Mouse (Mus musculus) ES-E14 (cell line): Measurements from ENCODE around the gene Atf3. TPM values are rescaled to one million over a fixed set of nuclear protein-coding genes. Genes with fewer than 3 reads are reported as not detected.

Experiments
- DNase-seq: peaks from one replicate; pipeline ENCODE4 v3.0.0-alpha.2; 2013; ENCODE audit warnings: low read depth, low spot score
- H3K27ac ChIP-seq: 2 replicates; pipeline ENCODE4 v1.5.1; 2012; ENCODE audit warnings: low read depth, mild to moderate bottlenecking, low read length, moderate library complexity, mixed read lengths; ENCODE audit not compliant: poor library complexity, insufficient read depth, severe bottlenecking
- H3K36me3 ChIP-seq: 2 replicates; pipeline ENCODE4 v1.6.1; 2012; ENCODE audit warnings: mild to moderate bottlenecking, low read length, moderate library complexity, mixed read lengths; ENCODE audit not compliant: control insufficient read depth, poor library complexity, insufficient read depth, severe bottlenecking
- H3K4me1 ChIP-seq, 2 experiments: fragments of 150-350 bp in 1 of 2; sonication (generic) in 1 of 2; 2 replicates each; pipeline ENCODE4 v1.6.1; 2012; ENCODE audit warnings: low read length in 2 of 2, mild to moderate bottlenecking in 1 of 2, mixed read lengths in 1 of 2; ENCODE audit not compliant: control insufficient read depth in 2 of 2, insufficient read depth in 2 of 2, poor library complexity in 1 of 2
- H3K4me3 ChIP-seq, 2 experiments: fragments of 150-350 bp in 1 of 2; sonication (generic) in 1 of 2; 2 replicates each; pipeline ENCODE4 v1.5.1; 2012; ENCODE audit warnings: low read length in 2 of 2, low read depth in 1 of 2, mild to moderate bottlenecking in 1 of 2, mixed read lengths in 1 of 2; ENCODE audit not compliant: insufficient read depth in 1 of 2, poor library complexity in 1 of 2, severe bottlenecking in 1 of 2
- H3K9ac ChIP-seq: 2 replicates; pipeline ENCODE4 v1.6.1; 2012; ENCODE audit warnings: low read depth, mild to moderate bottlenecking, low read length, mixed read lengths; ENCODE audit not compliant: poor library complexity, insufficient read depth, severe bottlenecking
- H3K9me3 ChIP-seq: fragments of 150-350 bp; sonication (generic); 2 replicates; pipeline ENCODE4 v1.6.1; 2012; ENCODE audit warnings: low read depth, mild to moderate bottlenecking, low read length; ENCODE audit not compliant: control insufficient read depth, insufficient read depth
- CHD2 ChIP-seq: IDR thresholded peaks from 2 replicates; pipeline ENCODE4 v1.6.1; 2014; ENCODE audit warnings: mild to moderate bottlenecking, low read depth, low read length, inconsistent platforms
- HCFC1 ChIP-seq: IDR thresholded peaks from 2 replicates; pipeline ENCODE4 v1.6.1; 2012; ENCODE audit warnings: low read length, inconsistent platforms, borderline replicate concordance; ENCODE audit not compliant: insufficient read depth
- MAFK ChIP-seq: IDR thresholded peaks from 2 replicates; pipeline ENCODE4 v1.6.1; 2014; ENCODE audit warnings: mild to moderate bottlenecking, low read depth, low read length, inconsistent platforms; ENCODE audit not compliant: insufficient read depth
- ZC3H11A ChIP-seq: IDR thresholded peaks from 2 replicates; pipeline ENCODE4 v1.6.1; 2012; ENCODE audit warnings: low read depth, mild to moderate bottlenecking, inconsistent platforms, low read length, borderline replicate concordance
- ZNF384 ChIP-seq: IDR thresholded peaks from 2 replicates; pipeline ENCODE4 v1.6.1; 2012; ENCODE audit warnings: low read depth, low read length, inconsistent platforms
- in situ Hi-C, 2 experiments: fragments of 600-800 bp; cut with MboI; formaldehyde crosslinking; loops; one replicate each; pipeline ENCODE4 v1.15.1; 2025; ENCODE audit warnings: low sequenced_read_pairs in 2 of 2, inconsistent platforms in 1 of 2; ENCODE audit not compliant: unreplicated experiment in 2 of 2
- total RNA-seq: library from RNA; depleted of rRNA; stranded (reverse); fragments of 300-350 nt; gene quantifications from 2 replicates; pipeline ENCODE4 v1.2.3, GENCODE M21; 2012

Gene Atf3
- total RNA-seq, 1 experiment = 8.0 TPM

GRCm38 (mm10) chr1:191259121-191259520, 41.3 kb upstream of the Atf3 start:
- TF ChIP-seq HCFC1 = no peak
- TF ChIP-seq ZNF384 = no peak
- no peak for TF ChIP-seq MAFK
- no peak for TF ChIP-seq ZC3H11A
- TF ChIP-seq CHD2 = no peak
- in situ Hi-C loops = no loop called here
- no peaks in the 10 kb centered on the region for H3K9me3 ChIP-seq
- no peak for DNase-seq
- H3K9ac ChIP-seq = no peak overlapping the region
- no peaks in the 10 kb centered on the region for H3K36me3 ChIP-seq
- no peak overlapping the region for H3K27ac ChIP-seq
- no peak overlapping the region for H3K4me3 ChIP-seq
- peaks cover 0 to 10% of the 10 kb centered on the region in 2 experiments; a peak in 1 of 4 replicates for H3K4me1 ChIP-seq

- in situ Hi-C loops = no loop called here
- Histone ChIP-seq H3K36me3 (no peaks in the 10 kb centered on the region), H3K27ac (no peak overlapping the region), H3K9ac (no peak overlapping the region), H3K4me3 (no peak overlapping the region), H3K4me1 (peaks cover 0 to 10% of the 10 kb centered on the region in 2 experiments; a peak in 1 of 4 replicates), H3K9me3 (no peaks in the 10 kb centered on the region)
- TF ChIP-seq MAFK = no peak
- TF ChIP-seq ZC3H11A = no peak
- no peak for TF ChIP-seq CHD2
- TF ChIP-seq ZNF384 = no peak
- TF ChIP-seq HCFC1 = no peak
- DNase-seq = no peak
These were observed 40.7 kb upstream of the Atf3 start for GRCm38 (mm10) chr1:191258521-191258920.

- H3K4me1 ChIP-seq = peaks cover 0 to 10% of the 10 kb centered on the region in 2 experiments; a peak in 1 of 4 replicates
- H3K9ac ChIP-seq = no peak overlapping the region
- no peak overlapping the region for H3K27ac ChIP-seq
- no peaks in the 10 kb centered on the region for H3K36me3 ChIP-seq
- peak; percentile 22 for DNase-seq
- H3K9me3 ChIP-seq = no peaks in the 10 kb centered on the region
- in situ Hi-C loops = no loop called here
- TF ChIP-seq MAFK (no peak), HCFC1 (no peak), CHD2 (no peak), ZC3H11A (no peak), ZNF384 (no peak)
- H3K4me3 ChIP-seq = no peak overlapping the region
These were observed 40.1 kb upstream of the Atf3 start for GRCm38 (mm10) chr1:191257981-191258380.

GRCm38 (mm10) chr1:191257351-191257771, 39.5 kb upstream of the Atf3 start:
- in situ Hi-C loops = no loop called here
- H3K4me1 ChIP-seq = peaks cover 0 to 10% of the 10 kb centered on the region in 2 experiments; a peak in 1 of 4 replicates
- H3K4me3 ChIP-seq = no peak overlapping the region
- TF ChIP-seq ZC3H11A (no peak), CHD2 (no peak), ZNF384 (no peak), HCFC1 (no peak), MAFK (no peak)
- DNase-seq = no peak
- H3K9me3 ChIP-seq = no peaks in the 10 kb centered on the region
- H3K36me3 ChIP-seq = no peaks in the 10 kb centered on the region
- no peak overlapping the region for H3K9ac ChIP-seq
- H3K27ac ChIP-seq = no peak overlapping the region
